Mouse (Mus musculus) E14TG2a.4 (cell line): ENCODE data around the gene Fam189b.

ENCODE experiments used
- H3K27me3 ChIP-seq: 2 replicates; pipeline ENCODE4 v1.6.1; 2014; ENCODE audit warnings: low read length, control low read depth; ENCODE audit not compliant: insufficient read depth
- H3K36me3 ChIP-seq: 2 replicates; pipeline ENCODE4 v1.6.1; 2014; ENCODE audit warnings: low read length, control low read depth; ENCODE audit not compliant: insufficient read depth
- H3K4me1 ChIP-seq: replicated peaks from 2 replicates; pipeline ENCODE4 v1.6.1; 2014; ENCODE audit warnings: low read depth, low read length, control low read depth
- H3K4me3 ChIP-seq: replicated peaks from 2 replicates; pipeline ENCODE4 v1.5.1; 2014; ENCODE audit warnings: mild to moderate bottlenecking, low read length
- H3K9me3 ChIP-seq: 2 replicates; pipeline ENCODE4 v1.6.1; 2014; ENCODE audit warnings: low read length, control low read depth
- CTCF ChIP-seq: conservative IDR thresholded peaks from 2 replicates; pipeline ENCODE4 v1.5.1; 2014; ENCODE audit warnings: low read length
- NANOG ChIP-seq: IDR thresholded peaks from 2 replicates; pipeline ENCODE4 v1.6.1; 2014; ENCODE audit warnings: borderline replicate concordance, low read length, mixed read lengths
- POU5F1 ChIP-seq: IDR thresholded peaks from 2 replicates; pipeline ENCODE4 v1.6.1; 2014; ENCODE audit warnings: low read length, borderline replicate concordance

The Fam189b gene

DNA sequence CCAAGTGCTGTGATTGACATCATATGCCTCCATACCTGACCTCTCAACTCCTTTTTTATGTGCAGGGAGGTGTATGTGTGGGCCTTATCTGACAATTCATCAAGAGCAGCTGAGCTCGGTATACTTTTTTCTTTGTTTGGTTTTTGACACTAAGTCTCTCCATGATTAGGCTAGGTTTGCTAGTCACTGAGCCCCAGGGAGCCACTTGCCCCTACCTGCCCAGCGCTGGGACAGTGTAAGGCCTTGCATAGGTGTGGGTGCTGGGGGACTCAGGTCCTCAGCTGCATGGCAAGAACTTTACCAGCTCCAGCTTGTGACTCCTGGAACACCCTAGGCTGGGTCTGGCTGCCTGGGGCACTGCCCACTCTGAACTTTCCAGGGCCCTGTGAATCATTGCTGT is 23.8 kb downstream of the Fam189b start:
- Histone ChIP-seq H3K4me1 (peaks cover 47% of the 10 kb centered on the region), H3K36me3 (peaks cover 80% of the 10 kb centered on the region), H3K27me3 (no peaks in the 10 kb centered on the region), H3K9me3 (no peaks in the 10 kb centered on the region), H3K4me3 (no peak overlapping the region)
- TF ChIP-seq CTCF: no peak
- TF ChIP-seq POU5F1: no peak
- TF ChIP-seq NANOG: no peak

DNA sequence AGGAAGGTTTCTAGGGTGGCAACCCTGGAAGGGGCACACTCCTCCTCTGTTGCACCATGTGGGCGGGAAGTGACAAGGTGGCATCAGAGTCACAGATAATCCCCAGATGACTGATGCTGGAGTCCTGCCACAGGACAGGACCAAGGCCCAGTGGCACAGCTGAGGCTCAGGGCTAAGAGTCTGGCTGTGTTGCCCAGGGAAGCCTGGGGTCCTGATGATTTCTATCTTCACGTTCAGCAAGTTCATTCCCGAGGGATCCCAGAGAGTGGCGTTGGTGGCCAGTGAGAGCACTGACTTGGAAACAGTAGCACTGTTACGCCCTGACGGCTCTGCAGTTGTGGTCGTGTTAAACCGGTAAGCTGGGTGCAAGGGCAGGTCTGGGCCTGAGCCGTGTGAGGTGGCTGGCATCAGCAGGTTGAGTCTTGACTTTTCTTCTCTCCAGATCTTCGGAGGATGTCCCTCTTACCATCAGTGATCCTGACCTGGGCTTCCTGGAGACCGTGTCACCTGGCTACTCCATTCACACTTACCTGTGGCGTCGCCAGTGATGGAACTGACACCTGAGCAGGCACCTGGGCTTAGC is 25.2 kb downstream of the Fam189b start:
- no peak overlapping the region for H3K4me3 ChIP-seq
- no peaks in the 10 kb centered on the region for H3K9me3 ChIP-seq
- no peaks in the 10 kb centered on the region for H3K27me3 ChIP-seq
- H3K36me3 ChIP-seq: peaks cover 91% of the 10 kb centered on the region
- H3K4me1 ChIP-seq: peaks cover 53% of the 10 kb centered on the region
- TF ChIP-seq POU5F1: no peak
- no peak for TF ChIP-seq CTCF
- no peak for TF ChIP-seq NANOG

DNA sequence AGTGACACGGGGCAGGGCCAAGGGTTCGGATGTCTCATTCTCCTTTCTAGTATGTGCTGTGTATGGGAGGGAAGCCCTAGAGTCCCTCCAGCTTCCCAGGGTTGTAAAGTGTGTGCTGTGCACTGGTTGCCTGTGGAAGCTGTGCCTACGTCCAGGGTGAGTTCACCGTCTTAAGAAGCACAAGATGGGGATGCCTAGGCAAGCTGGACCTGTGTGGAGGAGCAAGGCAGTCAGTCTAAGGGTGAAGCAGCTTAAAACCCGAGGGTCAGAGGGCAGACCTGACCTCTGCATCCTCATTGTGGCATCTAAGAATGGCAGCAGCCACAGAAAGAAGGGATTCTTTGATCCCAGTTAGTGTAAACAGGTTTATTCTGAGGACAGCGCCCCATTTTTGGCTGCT is 25.8 kb downstream of the Fam189b start:
- no peaks in the 10 kb centered on the region for H3K9me3 ChIP-seq
- H3K4me1 ChIP-seq: peaks cover 51% of the 10 kb centered on the region
- TF ChIP-seq POU5F1 (no peak), CTCF (no peak), NANOG (no peak)
- H3K4me3 ChIP-seq: no peak overlapping the region
- no peaks in the 10 kb centered on the region for H3K27me3 ChIP-seq
- peaks cover 90% of the 10 kb centered on the region for H3K36me3 ChIP-seq

DNA sequence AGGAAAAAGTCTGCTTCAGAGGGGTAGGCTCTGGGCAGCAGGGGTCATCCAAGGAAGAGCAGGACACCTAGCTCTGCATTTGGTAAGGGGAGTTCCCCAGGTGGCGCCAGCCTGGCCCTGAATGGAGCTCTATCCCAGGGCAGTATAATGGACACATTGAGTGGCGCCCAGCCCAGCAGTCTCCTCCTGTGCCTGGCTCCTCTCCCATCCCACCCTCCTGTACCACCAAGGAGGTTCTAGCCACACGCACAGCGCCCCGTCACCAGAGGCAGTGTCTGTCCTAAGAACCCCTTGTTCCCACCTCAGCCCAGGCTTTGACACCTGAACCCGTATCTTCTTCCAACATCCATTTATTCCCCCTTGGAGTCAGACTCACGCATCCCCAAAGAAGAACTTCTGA is 26.8 kb downstream of the Fam189b start:
- H3K9me3 ChIP-seq: no peaks in the 10 kb centered on the region
- no peak overlapping the region for H3K4me3 ChIP-seq
- H3K36me3 ChIP-seq: peaks cover 81% of the 10 kb centered on the region
- peaks cover 51% of the 10 kb centered on the region for H3K4me1 ChIP-seq
- H3K27me3 ChIP-seq: no peaks in the 10 kb centered on the region
- TF ChIP-seq NANOG: no peak
- no peak for TF ChIP-seq POU5F1
- no peak for TF ChIP-seq CTCF

DNA sequence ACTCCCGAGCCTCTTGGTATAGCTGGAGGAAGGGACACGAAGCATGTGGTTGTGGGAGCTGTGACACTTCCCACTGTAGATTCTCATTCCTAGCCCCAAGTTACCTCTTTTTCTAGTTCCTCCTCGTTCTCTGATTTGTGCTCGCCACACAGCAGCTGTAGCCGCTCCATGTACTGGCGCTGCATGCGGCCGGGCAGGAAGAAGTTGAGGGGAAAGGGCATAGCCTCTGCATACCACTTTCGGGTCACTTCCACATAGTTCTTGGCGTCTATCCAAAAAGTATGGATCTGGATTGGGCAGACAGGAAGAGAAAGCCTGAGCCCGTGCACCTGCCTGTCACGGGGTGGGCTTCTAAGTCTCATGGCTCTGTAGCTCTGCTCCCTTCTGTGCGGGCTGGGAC is 27.2 kb downstream of the Fam189b start:
- Histone ChIP-seq H3K36me3 (peaks cover 76% of the 10 kb centered on the region), H3K4me3 (no peak overlapping the region), H3K9me3 (no peaks in the 10 kb centered on the region), H3K4me1 (peaks cover 54% of the 10 kb centered on the region), H3K27me3 (no peaks in the 10 kb centered on the region)
- TF ChIP-seq POU5F1 (no peak), NANOG (no peak), CTCF (no peak)

DNA sequence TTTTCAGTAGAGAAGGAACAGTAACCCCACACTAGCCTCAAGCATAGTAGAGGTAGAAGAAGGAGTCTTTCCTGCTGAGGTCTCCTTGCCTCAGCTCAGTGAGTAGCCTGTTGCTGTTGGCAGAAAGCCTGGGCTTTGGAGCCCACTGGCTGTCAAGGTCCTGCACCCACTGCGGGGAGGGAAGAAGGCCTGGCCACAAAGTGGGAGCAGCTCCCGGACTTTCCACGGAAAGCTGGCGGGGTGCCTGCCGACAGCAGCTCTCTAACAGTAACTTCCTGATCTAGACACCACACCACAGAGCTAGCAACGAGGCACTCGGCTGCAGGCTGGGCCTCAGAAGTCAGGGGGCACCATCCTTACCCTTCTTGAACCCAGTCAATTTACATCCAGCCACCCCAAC is 27.8 kb downstream of the Fam189b start:
- Histone ChIP-seq H3K27me3 (no peaks in the 10 kb centered on the region), H3K9me3 (no peaks in the 10 kb centered on the region), H3K36me3 (peaks cover 71% of the 10 kb centered on the region), H3K4me1 (peaks cover 60% of the 10 kb centered on the region), H3K4me3 (no peak overlapping the region)
- TF ChIP-seq CTCF (no peak), NANOG (no peak), POU5F1 (no peak)

DNA sequence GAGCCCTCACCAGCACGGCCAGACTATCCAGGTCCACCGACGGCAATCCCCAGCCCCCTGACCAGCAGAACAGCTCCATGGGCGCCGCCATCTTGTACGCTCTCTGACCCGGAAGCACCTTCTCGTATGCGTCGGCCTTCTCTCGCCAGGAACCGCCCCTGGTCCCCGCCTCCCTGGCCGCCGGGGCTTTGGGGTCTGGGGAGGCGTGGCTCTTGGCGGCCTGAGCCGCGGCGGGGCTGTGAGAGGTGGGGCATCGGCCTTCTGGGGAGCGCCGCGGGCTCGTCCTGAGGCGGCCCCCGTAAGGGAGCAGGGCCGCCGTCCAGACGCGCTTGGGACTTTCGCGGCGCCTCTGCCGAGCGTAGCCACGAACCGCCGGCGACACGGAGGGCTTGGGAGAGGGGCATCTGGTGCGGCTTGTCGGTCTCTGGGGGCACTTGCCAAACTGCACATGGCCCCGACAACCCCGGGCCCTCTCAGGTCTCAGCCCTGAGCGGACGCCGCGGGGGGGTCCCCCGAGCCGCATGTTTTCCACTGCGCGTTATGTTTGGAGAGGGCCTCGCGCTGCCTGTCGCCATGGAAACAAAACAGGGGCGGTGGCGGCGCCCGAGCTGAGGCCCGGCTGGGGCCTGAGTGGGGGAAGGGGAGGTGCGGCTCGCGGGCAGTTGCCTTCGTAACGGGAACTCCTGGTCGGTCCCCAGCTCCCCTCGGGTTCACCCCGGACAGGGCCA is 31.0 kb downstream of the Fam189b start:
- H3K4me1 ChIP-seq: peaks cover 66% of the 10 kb centered on the region
- H3K9me3 ChIP-seq: no peaks in the 10 kb centered on the region
- H3K4me3 ChIP-seq: peak overlapping the region; percentile 95
- peaks cover 50% of the 10 kb centered on the region for H3K36me3 ChIP-seq
- H3K27me3 ChIP-seq: peaks cover 6% of the 10 kb centered on the region; the same call in 1 of the 2 replicates
- no peak for TF ChIP-seq POU5F1
- TF ChIP-seq NANOG: no peak

DNA sequence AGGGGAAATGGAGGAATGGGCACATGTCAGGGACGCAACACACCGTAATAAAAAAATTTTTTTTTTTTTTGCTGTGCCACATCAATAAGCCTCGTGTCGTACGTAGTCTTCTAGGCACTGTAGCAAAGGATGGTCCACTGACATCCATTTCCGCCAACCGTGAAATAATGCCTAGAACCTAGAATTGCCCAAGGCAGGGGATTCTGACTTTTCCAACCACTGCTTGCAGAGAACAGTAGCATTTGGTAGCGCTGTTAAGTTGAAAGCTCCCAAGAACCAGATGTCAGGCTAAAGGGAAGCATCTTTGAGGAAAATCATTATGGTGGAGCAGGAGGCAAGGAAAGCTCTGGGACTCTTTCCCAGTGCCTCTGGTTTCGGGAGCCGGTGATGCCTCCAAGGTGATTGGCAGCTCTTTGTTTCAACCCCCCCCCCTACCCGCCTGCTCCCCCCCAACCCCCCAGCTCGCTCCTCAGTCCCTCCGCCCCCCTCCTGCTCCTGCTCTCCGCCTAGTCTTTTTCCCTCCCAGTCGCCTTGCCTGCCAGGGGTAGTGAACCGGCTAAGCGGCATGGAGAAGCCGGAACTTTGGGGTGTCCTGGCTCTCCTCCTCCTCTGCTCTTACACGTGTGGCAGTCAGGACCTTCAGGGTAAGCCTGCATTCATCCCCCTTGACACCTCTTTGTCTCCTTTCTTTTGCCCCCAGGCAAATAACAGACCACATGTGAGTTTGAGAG is 31.9 kb downstream of the Fam189b start, which contains the start of gene Thbs3:
Gene Thbs3, plus strand, starts transcription at position 500 of the 731 bp plus-strand sequence.
- H3K4me3 ChIP-seq: peak within 1 kb of the TSS; percentile 95
- H3K27me3 ChIP-seq: peaks cover 10% of the 10 kb centered on the region; the same call in 1 of the 2 replicates
- no peaks in the 10 kb centered on the region for H3K9me3 ChIP-seq
- TF ChIP-seq NANOG (no peak), POU5F1 (no peak), CTCF (no peak)
- H3K36me3 ChIP-seq: peaks cover 50% of the 10 kb centered on the region
- peaks cover 64% of the 10 kb centered on the region for H3K4me1 ChIP-seq
